Mouse (Mus musculus) forebrain, embryonic 10.5 days (tissue): ENCODE measurements at regions not wholly inside any gene's neighbourhood (a gene's known extent, or its start where the extent isn't known, plus 50 kb on each side); places are given as distances from the start of the nearest gene placed in this dataset.

Source experiments
- DNase-seq: peaks from one replicate; pipeline ENCODE4 v3.0.0-alpha.2; 2017; ENCODE audit warnings: low spot score; ENCODE audit errors: extremely low spot score
- H3K27ac ChIP-seq: fragments of 300-500 bp; sonication (generic); 2 replicates; pipeline ENCODE4 v1.5.1; 2016; ENCODE audit warnings: mild to moderate bottlenecking
- H3K27me3 ChIP-seq: fragments of 300-500 bp; sonication (generic); 2 replicates; pipeline ENCODE4 v1.6.1; 2016; ENCODE audit warnings: mild to moderate bottlenecking; ENCODE audit not compliant: poor library complexity, severe bottlenecking
- H3K36me3 ChIP-seq: fragments of 300-500 bp; sonication (generic); replicated peaks from 2 replicates; pipeline ENCODE4 v1.6.1; 2016; ENCODE audit warnings: mild to moderate bottlenecking, moderate library complexity
- H3K4me1 ChIP-seq: fragments of 300-500 bp; sonication (generic); 2 replicates; pipeline ENCODE4 v1.6.1; 2016
- H3K4me3 ChIP-seq: fragments of 300-500 bp; sonication (generic); 2 replicates; pipeline ENCODE4 v1.5.1; 2016; ENCODE audit warnings: mild to moderate bottlenecking, moderate library complexity
- H3K9me3 ChIP-seq: fragments of 300-500 bp; sonication (generic); 2 replicates; pipeline ENCODE4 v1.6.1; 2016; ENCODE audit warnings: mild to moderate bottlenecking, moderate library complexity
- WGBS: fragments of 180-500 bp; shearing (Covaris S2); methylation state at CpG from one replicate; pipeline ENCODE4 v1.1.7; 2016; 5-methylcytosine and 5-hydroxymethylcytosine counted together

- no peak for DNase-seq
- WGBS: 68% methylated on average over 6 of the region's 6 CpGs
Measured at GRCm38 (mm10) chr6:99824808-99825207, 98.6 kb upstream of the Prok2 start.

GRCm38 (mm10) chr6:99822471-99822870 is 96.3 kb upstream of the Prok2 start:
- Histone ChIP-seq H3K4me1 (peaks cover 27% of the 10 kb centered on the region), H3K4me3 (no peak overlapping the region), H3K27me3 (peaks cover 6% of the 10 kb centered on the region), H3K27ac (no peak overlapping the region), H3K9me3 (no peaks in the 10 kb centered on the region), H3K36me3 (no peaks in the 10 kb centered on the region)
- no peak for DNase-seq
- 94% methylated on average over 2 of the region's 2 CpGs for WGBS

More at GRCm38 (mm10) chr6:99824808-99825207, 98.6 kb upstream of the Prok2 start:
- Histone ChIP-seq H3K4me1 (peaks cover 19% of the 10 kb centered on the region), H3K9me3 (no peaks in the 10 kb centered on the region), H3K27ac (no peak overlapping the region), H3K36me3 (no peaks in the 10 kb centered on the region), H3K4me3 (no peak overlapping the region), H3K27me3 (peaks cover 5% of the 10 kb centered on the region)

GRCm38 (mm10) chr6:99819255-99819929 is 93.2 kb upstream of the Prok2 start:
- peaks cover 21% of the 10 kb centered on the region for H3K4me1 ChIP-seq
- H3K4me3 ChIP-seq: no peak overlapping the region
- DNase-seq: no peak
- no peaks in the 10 kb centered on the region for H3K9me3 ChIP-seq
- no peak overlapping the region for H3K27ac ChIP-seq
- WGBS: 79% methylated on average over 8 of the region's 8 CpGs
- no peaks in the 10 kb centered on the region for H3K36me3 ChIP-seq
- H3K27me3 ChIP-seq: peaks cover 20% of the 10 kb centered on the region

GRCm38 (mm10) chr6:99818486-99818885 is 92.3 kb upstream of the Prok2 start:
- 89% methylated on average over 6 of the region's 6 CpGs for WGBS
- no peak overlapping the region for H3K27ac ChIP-seq
- peaks cover 20% of the 10 kb centered on the region for H3K27me3 ChIP-seq
- H3K9me3 ChIP-seq: no peaks in the 10 kb centered on the region
- H3K4me3 ChIP-seq: no peak overlapping the region
- DNase-seq: no peak
- H3K4me1 ChIP-seq: peaks cover 17% of the 10 kb centered on the region
- H3K36me3 ChIP-seq: no peaks in the 10 kb centered on the region

GRCm38 (mm10) chr6:99817245-99817644 is 91.1 kb upstream of the Prok2 start:
- no peaks in the 10 kb centered on the region for H3K36me3 ChIP-seq
- peaks cover 17% of the 10 kb centered on the region for H3K27me3 ChIP-seq
- 94% methylated on average over 1 of the region's 1 CpGs for WGBS
- no peak overlapping the region for H3K4me3 ChIP-seq
- DNase-seq: no peak
- no peaks in the 10 kb centered on the region for H3K9me3 ChIP-seq
- H3K4me1 ChIP-seq: peaks cover 14% of the 10 kb centered on the region
- no peak overlapping the region for H3K27ac ChIP-seq

- whole genome bisulfite sequencing: 94% methylated on average over 4 of the region's 4 CpGs
- no peak overlapping the region for H3K27ac ChIP-seq
- H3K36me3 ChIP-seq: no peaks in the 10 kb centered on the region
- peaks cover 6% of the 10 kb centered on the region for H3K4me1 ChIP-seq
- no peak for DNase-seq
- peaks cover 20% of the 10 kb centered on the region; the same call in 1 of the 2 replicates for H3K27me3 ChIP-seq
- H3K9me3 ChIP-seq: no peaks in the 10 kb centered on the region
- H3K4me3 ChIP-seq: no peak overlapping the region
Measured at GRCm38 (mm10) chr6:99813102-99813501, 86.9 kb upstream of the Prok2 start.

- Histone ChIP-seq H3K36me3 (no peaks in the 10 kb centered on the region), H3K4me3 (no peak overlapping the region), H3K4me1 (peaks cover 6% of the 10 kb centered on the region), H3K27me3 (peaks cover 23% of the 10 kb centered on the region; the same call in 1 of the 2 replicates), H3K9me3 (no peaks in the 10 kb centered on the region), H3K27ac (no peak overlapping the region)
- WGBS: 82% methylated on average over 4 of the region's 4 CpGs
- DNase-seq: no peak
Measured at GRCm38 (mm10) chr6:99811842-99812241, 85.7 kb upstream of the Prok2 start.

GRCm38 (mm10) chr6:99810974-99811798 is 85.0 kb upstream of the Prok2 start:
- H3K27ac ChIP-seq: no peak overlapping the region

GRCm38 (mm10) chr6:99804905-99805245 is 78.7 kb upstream of the Prok2 start:
- H3K9me3 ChIP-seq: no peaks in the 10 kb centered on the region
- 22% methylated on average over 10 of the region's 10 CpGs for WGBS
- peaks cover 15% of the 10 kb centered on the region for H3K4me1 ChIP-seq
- H3K27me3 ChIP-seq: peaks cover 47% of the 10 kb centered on the region
- peak overlapping the region; percentile 65 for H3K27ac ChIP-seq
- H3K4me3 ChIP-seq: peak overlapping the region; percentile 42
- H3K36me3 ChIP-seq: no peaks in the 10 kb centered on the region
- no peak for DNase-seq

More at GRCm38 (mm10) chr6:99810974-99811798, 85.0 kb upstream of the Prok2 start:
- WGBS: 80% methylated on average over 9 of the region's 9 CpGs
- peaks cover 6% of the 10 kb centered on the region for H3K4me1 ChIP-seq
- peaks cover 23% of the 10 kb centered on the region; the same call in 1 of the 2 replicates for H3K27me3 ChIP-seq
- DNase-seq: no peak
- no peak overlapping the region for H3K4me3 ChIP-seq
- no peaks in the 10 kb centered on the region for H3K9me3 ChIP-seq
- H3K36me3 ChIP-seq: no peaks in the 10 kb centered on the region

- Histone ChIP-seq H3K27ac (peak overlapping the region; percentile 65), H3K9me3 (no peaks in the 10 kb centered on the region), H3K4me3 (peak overlapping the region; percentile 42), H3K27me3 (peaks cover 47% of the 10 kb centered on the region), H3K4me1 (peaks cover 15% of the 10 kb centered on the region), H3K36me3 (no peaks in the 10 kb centered on the region)
- WGBS: 19% methylated on average over 25 of the region's 25 CpGs
- peak; percentile 94 for DNase-seq
Measured at GRCm38 (mm10) chr6:99803983-99804904, 78.1 kb upstream of the Prok2 start.

- Histone ChIP-seq H3K9me3 (no peaks in the 10 kb centered on the region), H3K27ac (no peak overlapping the region), H3K36me3 (no peaks in the 10 kb centered on the region), H3K4me1 (peaks cover 15% of the 10 kb centered on the region), H3K27me3 (peaks cover 27% of the 10 kb centered on the region), H3K4me3 (no peak overlapping the region)
- DNase-seq: no peak
- 91% methylated on average over 6 of the region's 6 CpGs for WGBS
Measured at GRCm38 (mm10) chr6:99800919-99801318, 74.7 kb upstream of the Prok2 start.

GRCm38 (mm10) chr6:99800324-99800723 is 74.1 kb upstream of the Prok2 start:
- Histone ChIP-seq H3K4me1 (peaks cover 15% of the 10 kb centered on the region), H3K9me3 (no peaks in the 10 kb centered on the region), H3K4me3 (no peak overlapping the region), H3K27me3 (peaks cover 23% of the 10 kb centered on the region), H3K27ac (no peak overlapping the region), H3K36me3 (no peaks in the 10 kb centered on the region)
- WGBS: 80% methylated on average over 14 of the region's 14 CpGs
- DNase-seq: no peak
